Mouse (Mus musculus) small intestine, adult 2 months (tissue): ENCODE data around the gene Adamts14.

Experiments used
- CTCF ChIP-seq: fragments of 200-500 bp; IDR thresholded peaks from 2 replicates; pipeline ENCODE4 v1.5.1; 2012; ENCODE audit warnings: low read depth, mild to moderate bottlenecking, control low read depth, inconsistent platforms, low read length, moderate library complexity, mixed read lengths; ENCODE audit not compliant: insufficient replicate concordance, insufficient read length; ENCODE audit errors: extremely low read depth
- POLR2A ChIP-seq: fragments of 200-500 bp; IDR thresholded peaks from 2 replicates; pipeline ENCODE4 v1.6.1; 2012; ENCODE audit warnings: low read depth, mild to moderate bottlenecking, control low read depth, inconsistent platforms, low read length, moderate library complexity

DNA sequence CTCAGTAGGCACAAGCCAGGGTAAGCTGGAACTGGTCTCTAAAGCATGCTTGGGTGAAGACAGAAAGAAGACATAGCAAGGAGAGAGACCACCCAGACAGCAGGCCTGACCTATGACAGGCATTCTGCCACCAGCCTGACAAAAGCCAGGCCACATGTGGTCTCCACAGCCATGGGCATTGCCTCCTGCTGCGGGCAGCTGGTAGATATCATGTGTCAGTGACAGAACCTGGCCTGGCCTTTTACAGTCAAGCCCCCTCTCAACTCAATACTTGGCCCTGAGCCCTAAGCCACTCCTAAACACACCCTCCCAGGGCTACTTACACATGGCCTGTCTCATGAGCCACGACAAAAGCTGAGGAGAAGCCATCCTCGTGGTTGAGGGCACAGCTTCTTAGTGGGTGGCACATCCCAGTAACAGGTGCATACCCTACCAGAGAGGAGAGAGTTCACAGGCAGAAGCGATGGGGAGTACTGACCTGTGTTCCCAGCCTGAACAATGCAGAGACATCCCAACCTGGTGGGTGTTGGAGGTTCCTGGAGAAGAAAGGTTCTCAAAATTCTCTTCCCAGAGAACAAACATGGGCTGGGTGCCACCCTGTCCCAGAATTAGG, 46.3 kb downstream of the Adamts14 start:
- TF ChIP-seq CTCF (no peak), POLR2A (no peak)
